Mouse (Mus musculus): ENCODE results near the gene P2ry6. TPM values are rescaled to one million over a fixed set of nuclear protein-coding genes. Genes with fewer than 3 reads are reported as not detected.

The P2ry6 gene
- polyA plus RNA-seq, 1 experiment from 2014 or later, result 4.8 TPM

GRCm38 (mm10) chr7:100951903-100952302 is 22.5 kb downstream of the P2ry6 start:
- peak; percentile 49; the same call in 1 of the 2 replicates for ATAC-seq (ENCODE audit: low FRiP score, low TSS enrichment)
- H3K4me1 ChIP-seq (ENCODE audit: insufficient read depth, low read length), result peaks cover 18% of the 10 kb centered on the region
- no peak overlapping the region for H3K4me2 ChIP-seq (replicated peaks; ENCODE audit: low read depth, low read length)
- H3K27ac ChIP-seq (ENCODE audit: low read length), result no peak overlapping the region
- no peaks in the 10 kb centered on the region for H3K27me3 ChIP-seq (ENCODE audit: insufficient read depth, low read length)
- H3K9ac ChIP-seq (replicated peaks; ENCODE audit: low read length), result no peak overlapping the region
- WGBS, result 36% methylated on average over 2 of the region's 2 CpGs
- no peaks in the 10 kb centered on the region for H3K9me3 ChIP-seq (ENCODE audit: low read length)
- H3K36me3 ChIP-seq (ENCODE audit: insufficient read depth, low read length), result no peaks in the 10 kb centered on the region
- no peak overlapping the region for H3K4me3 ChIP-seq (ENCODE audit: low read length)

GRCm38 (mm10) chr7:100950481-100951010 is 23.9 kb downstream of the P2ry6 start:
- Histone ChIP-seq H3K36me3 (ENCODE audit: insufficient read depth, low read length) (no peaks in the 10 kb centered on the region), H3K27me3 (ENCODE audit: insufficient read depth, low read length) (no peaks in the 10 kb centered on the region), H3K4me2 (replicated peaks; ENCODE audit: low read depth, low read length) (no peak overlapping the region), H3K9ac (replicated peaks; ENCODE audit: low read length) (no peak overlapping the region), H3K27ac (ENCODE audit: low read length) (peak overlapping the region; percentile 88), H3K4me3 (ENCODE audit: low read length) (no peak overlapping the region), H3K9me3 (ENCODE audit: low read length) (no peaks in the 10 kb centered on the region), H3K4me1 (ENCODE audit: insufficient read depth, low read length) (peaks cover 26% of the 10 kb centered on the region)
- peak; percentile 81 for ATAC-seq (ENCODE audit: low FRiP score, low TSS enrichment)
- 26% methylated on average over 12 of the region's 12 CpGs for WGBS

- Histone ChIP-seq H3K4me3 (ENCODE audit: low read length) (no peak overlapping the region), H3K36me3 (ENCODE audit: insufficient read depth, low read length) (no peaks in the 10 kb centered on the region), H3K4me2 (replicated peaks; ENCODE audit: low read depth, low read length) (no peak overlapping the region), H3K9me3 (ENCODE audit: low read length) (no peaks in the 10 kb centered on the region), H3K27ac (ENCODE audit: low read length) (peak overlapping the region; percentile 88), H3K27me3 (ENCODE audit: insufficient read depth, low read length) (no peaks in the 10 kb centered on the region), H3K4me1 (ENCODE audit: insufficient read depth, low read length) (peaks cover 26% of the 10 kb centered on the region), H3K9ac (replicated peaks; ENCODE audit: low read length) (peak overlapping the region; percentile 24)
- 55% methylated on average over 5 of the region's 5 CpGs for WGBS
- ATAC-seq (ENCODE audit: low FRiP score, low TSS enrichment), result peak; percentile 36; the same call in 1 of the 2 replicates
Observed at GRCm38 (mm10) chr7:100950031-100950430, 24.4 kb downstream of the P2ry6 start.

- Histone ChIP-seq H3K4me2 (replicated peaks; ENCODE audit: low read depth, low read length) (no peak overlapping the region), H3K36me3 (ENCODE audit: insufficient read depth, low read length) (no peaks in the 10 kb centered on the region), H3K9ac (replicated peaks; ENCODE audit: low read length) (no peak overlapping the region), H3K27ac (ENCODE audit: low read length) (no peak overlapping the region), H3K27me3 (ENCODE audit: insufficient read depth, low read length) (no peaks in the 10 kb centered on the region), H3K4me3 (ENCODE audit: low read length) (no peak overlapping the region), H3K4me1 (ENCODE audit: insufficient read depth, low read length) (peaks cover 20% of the 10 kb centered on the region), H3K9me3 (ENCODE audit: low read length) (no peaks in the 10 kb centered on the region)
- ATAC-seq (ENCODE audit: low FRiP score, low TSS enrichment), result no peak
- WGBS, result 88% methylated on average over 5 of the region's 5 CpGs
Observed at GRCm38 (mm10) chr7:100944738-100945137, 29.7 kb downstream of the P2ry6 start.

GRCm38 (mm10) chr7:100944306-100944705 is 30.1 kb downstream of the P2ry6 start:
- Histone ChIP-seq H3K27ac (ENCODE audit: low read length) (no peak overlapping the region), H3K9ac (replicated peaks; ENCODE audit: low read length) (no peak overlapping the region), H3K4me3 (ENCODE audit: low read length) (no peak overlapping the region), H3K27me3 (ENCODE audit: insufficient read depth, low read length) (no peaks in the 10 kb centered on the region), H3K4me1 (ENCODE audit: insufficient read depth, low read length) (peaks cover 17% of the 10 kb centered on the region), H3K4me2 (replicated peaks; ENCODE audit: low read depth, low read length) (no peak overlapping the region), H3K36me3 (ENCODE audit: insufficient read depth, low read length) (no peaks in the 10 kb centered on the region), H3K9me3 (ENCODE audit: low read length) (no peaks in the 10 kb centered on the region)
- WGBS, result 66% methylated on average over 2 of the region's 2 CpGs
- ATAC-seq (ENCODE audit: low FRiP score, low TSS enrichment), result no peak

- H3K27me3 ChIP-seq (ENCODE audit: insufficient read depth, low read length), result no peaks in the 10 kb centered on the region
- 23% methylated on average over 12 of the region's 12 CpGs for WGBS
- no peaks in the 10 kb centered on the region for H3K36me3 ChIP-seq (ENCODE audit: insufficient read depth, low read length)
- no peak overlapping the region for H3K27ac ChIP-seq (ENCODE audit: low read length)
- peak; percentile 57; the same call in 1 of the 2 replicates for ATAC-seq (ENCODE audit: low FRiP score, low TSS enrichment)
- no peak overlapping the region for H3K4me2 ChIP-seq (replicated peaks; ENCODE audit: low read depth, low read length)
- no peaks in the 10 kb centered on the region for H3K9me3 ChIP-seq (ENCODE audit: low read length)
- H3K4me3 ChIP-seq (ENCODE audit: low read length), result no peak overlapping the region
- H3K4me1 ChIP-seq (ENCODE audit: insufficient read depth, low read length), result peaks cover 17% of the 10 kb centered on the region
- H3K9ac ChIP-seq (replicated peaks; ENCODE audit: low read length), result no peak overlapping the region
Observed at GRCm38 (mm10) chr7:100942789-100943615, 31.4 kb downstream of the P2ry6 start.

GRCm38 (mm10) chr7:100941169-100941568 is 33.3 kb downstream of the P2ry6 start:
- Histone ChIP-seq H3K9me3 (ENCODE audit: low read length) (no peaks in the 10 kb centered on the region), H3K4me2 (replicated peaks; ENCODE audit: low read depth, low read length) (no peak overlapping the region), H3K9ac (replicated peaks; ENCODE audit: low read length) (no peak overlapping the region), H3K4me1 (ENCODE audit: insufficient read depth, low read length) (peaks cover 9% of the 10 kb centered on the region), H3K36me3 (ENCODE audit: insufficient read depth, low read length) (no peaks in the 10 kb centered on the region), H3K27ac (ENCODE audit: low read length) (no peak overlapping the region), H3K4me3 (ENCODE audit: low read length) (no peak overlapping the region), H3K27me3 (ENCODE audit: insufficient read depth, low read length) (no peaks in the 10 kb centered on the region)
- 43% methylated on average over 5 of the region's 5 CpGs for WGBS
- no peak for ATAC-seq (ENCODE audit: low FRiP score, low TSS enrichment)

- no peak for ATAC-seq (ENCODE audit: low FRiP score, low TSS enrichment)
- 87% methylated on average over 16 of the region's 16 CpGs for WGBS
- H3K4me3 ChIP-seq (ENCODE audit: low read length), result no peak overlapping the region
- no peak overlapping the region for H3K4me2 ChIP-seq (replicated peaks; ENCODE audit: low read depth, low read length)
- H3K27ac ChIP-seq (ENCODE audit: low read length), result no peak overlapping the region
- H3K9ac ChIP-seq (replicated peaks; ENCODE audit: low read length), result peak overlapping the region; percentile 9; the same call in 1 of the 2 replicates
- H3K4me1 ChIP-seq (ENCODE audit: insufficient read depth, low read length), result peaks cover 12% of the 10 kb centered on the region
- no peaks in the 10 kb centered on the region for H3K36me3 ChIP-seq (ENCODE audit: insufficient read depth, low read length)
- H3K9me3 ChIP-seq (ENCODE audit: low read length), result no peaks in the 10 kb centered on the region
- no peaks in the 10 kb centered on the region for H3K27me3 ChIP-seq (ENCODE audit: insufficient read depth, low read length)
Observed at GRCm38 (mm10) chr7:100938106-100938505, 36.3 kb downstream of the P2ry6 start.

- ATAC-seq (ENCODE audit: low FRiP score, low TSS enrichment), result no peak
- H3K27me3 ChIP-seq (ENCODE audit: insufficient read depth, low read length), result no peaks in the 10 kb centered on the region
- H3K4me2 ChIP-seq (replicated peaks; ENCODE audit: low read depth, low read length), result no peak overlapping the region
- no peaks in the 10 kb centered on the region for H3K9me3 ChIP-seq (ENCODE audit: low read length)
- H3K27ac ChIP-seq (ENCODE audit: low read length), result no peak overlapping the region
- H3K36me3 ChIP-seq (ENCODE audit: insufficient read depth, low read length), result no peaks in the 10 kb centered on the region
- H3K4me3 ChIP-seq (ENCODE audit: low read length), result no peak overlapping the region
- no peak overlapping the region for H3K9ac ChIP-seq (replicated peaks; ENCODE audit: low read length)
- 68% methylated on average over 3 of the region's 3 CpGs for WGBS
- H3K4me1 ChIP-seq (ENCODE audit: insufficient read depth, low read length), result peaks cover 13% of the 10 kb centered on the region
Observed at GRCm38 (mm10) chr7:100937481-100937880, 37.0 kb downstream of the P2ry6 start.

- Histone ChIP-seq H3K9ac (replicated peaks; ENCODE audit: low read length) (no peak overlapping the region), H3K36me3 (ENCODE audit: insufficient read depth, low read length) (peaks cover 3% of the 10 kb centered on the region; the same call in 1 of the 2 replicates), H3K27me3 (ENCODE audit: insufficient read depth, low read length) (no peaks in the 10 kb centered on the region), H3K4me2 (replicated peaks; ENCODE audit: low read depth, low read length) (no peak overlapping the region), H3K4me1 (ENCODE audit: insufficient read depth, low read length) (peaks cover 28% of the 10 kb centered on the region), H3K4me3 (ENCODE audit: low read length) (no peak overlapping the region), H3K9me3 (ENCODE audit: low read length) (no peaks in the 10 kb centered on the region), H3K27ac (ENCODE audit: low read length) (no peak overlapping the region; the same call in 1 of the 2 replicates)
- ATAC-seq (ENCODE audit: low FRiP score, low TSS enrichment), result no peak
Observed at GRCm38 (mm10) chr7:100933520-100933919, 40.9 kb downstream of the P2ry6 start.
